Mouse (Mus musculus) megakaryocyte, embryonic 14.5 days (primary cell): ENCODE data around the gene Urad.

Experiments used
- FLI1 ChIP-seq: IDR thresholded peaks from 2 replicates; pipeline ENCODE4 v1.6.1; 2012; ENCODE audit warnings: low read length, inconsistent platforms, mixed read lengths
- GATA1 ChIP-seq: IDR thresholded peaks from 3 replicates; pipeline ENCODE4 v1.6.1; 2012; ENCODE audit warnings: mixed read lengths, low read length, inconsistent platforms, borderline replicate concordance

GRCm38 (mm10) chr5:147301781-147302070 is 20.5 kb downstream of the Urad start:
- TF ChIP-seq GATA1 (no peak), FLI1 (no peak)
